8 mouse cellular contexts compared by ENCODE assay signal in the genomic region with DNA sequence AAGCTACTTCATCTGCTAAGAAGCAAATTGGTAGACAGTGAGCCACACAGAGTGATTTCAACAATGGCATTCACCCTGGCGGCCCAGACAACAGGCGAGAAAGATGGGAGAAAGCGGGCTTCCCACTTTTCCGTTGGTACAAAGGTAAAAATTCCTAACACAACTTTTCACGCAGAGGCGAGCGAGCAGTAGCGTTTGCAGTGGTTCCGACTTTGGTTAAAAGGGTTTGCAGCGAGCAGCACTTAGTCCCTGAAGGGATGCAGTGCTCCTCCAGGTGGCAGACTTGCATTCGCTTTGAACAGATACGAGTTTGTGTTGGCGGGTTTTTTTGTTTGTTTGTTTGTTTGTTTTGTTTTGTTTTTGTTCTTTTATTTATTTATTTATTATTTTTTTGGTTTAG.
DNase-seq lines count a peak whose midpoint lies in the region; ATAC-seq and TF ChIP-seq lines count a peak whose summit lies in the region.

No protein-coding gene starts in this region.

- no peak overlapping the region; the same call in 1 of the 2 replicates for H3K4me3 ChIP-seq in E14TG2a.4 (replicated peaks; ENCODE audit: low read length)
- H3K4me3 ChIP-seq in forebrain, embryonic 10.5 days: peak overlapping the region; percentile 23; the same call in 1 of the 2 replicates
- no peak overlapping the region for H3K4me3 ChIP-seq in hindbrain, embryonic 12.5 days
- no peak overlapping the region for H3K4me3 ChIP-seq in small intestine, adult 2 months (ENCODE audit: low read depth, low read length)

- ATAC-seq in hindbrain, embryonic 12.5 days (ENCODE audit: low FRiP score): no peak

- WGBS in forebrain, embryonic 10.5 days: 28% methylated on average over 13 of the region's 13 CpGs
- WGBS in hindbrain, embryonic 12.5 days: 27% methylated on average over 13 of the region's 13 CpGs
- WGBS in small intestine, adult 2 months: 17% methylated on average over 13 of the region's 13 CpGs

- no peak for TF ChIP-seq POLR2A in small intestine, adult 2 months (IDR thresholded peaks at IDR 0.05; ENCODE audit: low read depth, low read length)

- H3K4me1 ChIP-seq in E14TG2a.4 (replicated peaks; ENCODE audit: low read depth, low read length): peaks cover 40% of the 10 kb centered on the region
- H3K4me1 ChIP-seq in forebrain, embryonic 10.5 days: peaks cover 40% of the 10 kb centered on the region
- 0 out of 2 replicates have a peak, but pooled peaks cover 3% of the 10 kb centered on the region for H3K4me1 ChIP-seq in hindbrain, embryonic 12.5 days
- no peaks in the 10 kb centered on the region for H3K4me1 ChIP-seq in small intestine, adult 2 months (ENCODE audit: control insufficient read depth, insufficient read depth, insufficient read length, low read length)

- no peaks in the 10 kb centered on the region for H3K9me3 ChIP-seq in E14TG2a.4 (ENCODE audit: low read length)
- no peaks in the 10 kb centered on the region for H3K9me3 ChIP-seq in forebrain, embryonic 10.5 days
- H3K9me3 ChIP-seq in hindbrain, embryonic 12.5 days (replicated peaks): no peaks in the 10 kb centered on the region

- no peaks in the 10 kb centered on the region for H3K36me3 ChIP-seq in E14TG2a.4 (ENCODE audit: insufficient read depth, low read length)
- no peaks in the 10 kb centered on the region for H3K36me3 ChIP-seq in forebrain, embryonic 10.5 days (replicated peaks)
- H3K36me3 ChIP-seq in hindbrain, embryonic 12.5 days: no peaks in the 10 kb centered on the region
- H3K36me3 ChIP-seq in small intestine, adult 2 months (ENCODE audit: control insufficient read depth, insufficient read depth, low read length): no peaks in the 10 kb centered on the region

- H3K27me3 ChIP-seq in E14TG2a.4 (ENCODE audit: insufficient read depth, low read length): peaks cover 13% of the 10 kb centered on the region
- H3K27me3 ChIP-seq in forebrain, embryonic 10.5 days (ENCODE audit: poor library complexity, severe bottlenecking): no peaks in the 10 kb centered on the region
- H3K27me3 ChIP-seq in hindbrain, embryonic 12.5 days: no peaks in the 10 kb centered on the region
- H3K27me3 ChIP-seq in small intestine, adult 2 months (ENCODE audit: control insufficient read depth, insufficient read depth, low read length): no peaks in the 10 kb centered on the region

- no peak overlapping the region for H3K27ac ChIP-seq in forebrain, embryonic 10.5 days
- H3K27ac ChIP-seq in hindbrain, embryonic 12.5 days: no peak overlapping the region
- no peak overlapping the region for H3K27ac ChIP-seq in small intestine, adult 2 months (ENCODE audit: insufficient read depth, low read depth, low read length)

- peak; percentile 6 to 16 for DNase-seq in adrenal gland, postnatal 36 days
- DNase-seq in forebrain, embryonic 10.5 days (ENCODE audit: extremely low spot score, low spot score): no peak
- peak; percentile 57 to 73 for DNase-seq in layer of hippocampus, postnatal 10 days (ENCODE audit: low spot score in 2 of 2)
- peak; percentile 28 for DNase-seq in lung, postnatal 36 days
- no peak for DNase-seq in Muller cell, postnatal 12 days (ENCODE audit: inconsistent ontology term)

- H3K9ac ChIP-seq in hindbrain, embryonic 12.5 days: no peak overlapping the region

- TF ChIP-seq CTCF in E14TG2a.4 (conservative IDR thresholded peaks at IDR 0.05; ENCODE audit: low read length): 0 out of 2 replicates have a peak, but pooled peaks have one; percentile 29
- peak; percentile 35; the same call in 1 of the 2 replicates for TF ChIP-seq CTCF in small intestine, adult 2 months (IDR thresholded peaks at IDR 0.05; ENCODE audit: extremely low read depth, insufficient read length, insufficient replicate concordance, low read depth, low read length)

- H3K4me2 ChIP-seq in hindbrain, embryonic 12.5 days (replicated peaks): peak overlapping the region; percentile 26

Comparison
In these comparisons a context has a peak if more than half of its experiments do, and no peak if none do; other contexts are left out.
1. DNase-seq: peak in adrenal gland, postnatal 36 days (2 of 2), layer of hippocampus, postnatal 10 days (2 of 2) and lung, postnatal 36 days (single experiment); none in forebrain, embryonic 10.5 days (single experiment) and Muller cell, postnatal 12 days (single experiment).